Mouse (Mus musculus) CD4-positive, CD25-positive, alpha-beta regulatory T cell (primary cell): ENCODE measurements around the gene Lrguk. TPM values are rescaled to one million over a fixed set of nuclear protein-coding genes. Genes with fewer than 3 reads are reported as not detected.

Experiments used
- polyA plus RNA-seq: library from polyadenylated mRNA; unstranded; fragments of 100-300 nt; shearing (Covaris generic); gene quantifications from one replicate; pipeline ENCODE4 v1.2.1, GENCODE M21; 2017

Lrguk gene
- polyA plus RNA-seq = not detected

GRCm38 (mm10) chr6:34028933-34029745, at the start of gene Lrguk:
TSS of gene Lrguk (plus strand) at chr6:34029448.

GRCm38 (mm10) chr6:34176864-34177247, 147.6 kb downstream of the Lrguk start, which contains the start of gene Slc35b4:
TSS of gene Slc35b4 (minus strand) at chr6:34177111.

Other genes starting within 250 kb of the Lrguk start
- gene Slc35b4, start 147.7 kb downstream of the Lrguk start, polyA plus RNA-seq = 49.7 TPM